In genomic region chr6:85295384-85296167, GRCm38 (mm10) we compare ENCODE assay signal across 9 mouse cellular contexts. TPM values are rescaled to one million over a fixed set of nuclear protein-coding genes. Genes with fewer than 3 reads are reported as not detected.
DNase-seq lines count a peak whose midpoint lies in the region; ATAC-seq and TF ChIP-seq lines count a peak whose summit lies in the region.
"Had no signal": no experiment of that assay in that cellular context is flagged by ENCODE, and none has a peak within 500 bp of the region (broad histone marks: within the 10 kb centered on the region; RNA-seq: fewer than 3 reads in every experiment).

No protein-coding gene starts in this region.

- TF ChIP-seq CTCF in cortical plate, adult 2 months (IDR thresholded peaks at IDR 0.05; ENCODE audit: extremely low read depth, insufficient read depth, low read length) = no peak

- DNase-seq in neural tube, embryonic 10.5 days (ENCODE audit: extremely low spot score, low spot score) = no peak
- DNase-seq in adrenal gland, adult 8-10 months = peak; percentile 42
- peak; percentile 89 for DNase-seq in kidney, postnatal 10 days
- peak; percentile 60 for DNase-seq in ovary, postnatal 36 days (ENCODE audit: low spot score)
- no peak for DNase-seq in urinary bladder, adult 2 months (ENCODE audit: low spot score)

- 0 out of 2 replicates have a peak, but pooled peaks have one; percentile 8 for ATAC-seq in neural tube, embryonic 13.5 days (ENCODE audit: low read depth)
- peak; percentile 39; the same call in 1 of the 2 replicates for ATAC-seq in heart, embryonic 15.5 days (replicated peaks; ENCODE audit: insufficient number of reproducible peaks, insufficient read depth, low FRiP score, low read depth)

- no peaks in the 10 kb centered on the region for H3K9me3 ChIP-seq in neural tube, embryonic 13.5 days
- no peaks in the 10 kb centered on the region for H3K9me3 ChIP-seq in heart, embryonic 15.5 days (replicated peaks)
- H3K9me3 ChIP-seq: limb, embryonic 15.5 days had no signal

- TF ChIP-seq POLR2A in cortical plate, adult 2 months (IDR thresholded peaks at IDR 0.05; ENCODE audit: extremely low read depth, insufficient read depth, low read length) = no peak

- H3K4me3 ChIP-seq in neural tube, embryonic 13.5 days = no peak overlapping the region
- H3K4me3 ChIP-seq in cortical plate, adult 2 months (ENCODE audit: insufficient read depth, low read length) = no peak overlapping the region
- no peak overlapping the region for H3K4me3 ChIP-seq in heart, embryonic 15.5 days
- H3K4me3 ChIP-seq: limb, embryonic 15.5 days had no signal

- H3K4me2 ChIP-seq in neural tube, embryonic 13.5 days = no peak overlapping the region
- no peak overlapping the region for H3K4me2 ChIP-seq in heart, embryonic 15.5 days
- H3K4me2 ChIP-seq: limb, embryonic 15.5 days had no signal

- no peak overlapping the region for H3K27ac ChIP-seq in neural tube, embryonic 13.5 days (replicated peaks)
- peak overlapping the region; percentile 32; the same call in 1 of the 2 replicates for H3K27ac ChIP-seq in cortical plate, adult 2 months (ENCODE audit: insufficient read depth, low read length)
- no peak overlapping the region for H3K27ac ChIP-seq in heart, embryonic 15.5 days
- H3K27ac ChIP-seq: limb, embryonic 15.5 days had no signal

- no peaks in the 10 kb centered on the region for H3K36me3 ChIP-seq in neural tube, embryonic 13.5 days
- H3K36me3 ChIP-seq in heart, embryonic 15.5 days = no peaks in the 10 kb centered on the region
- H3K36me3 ChIP-seq: limb, embryonic 15.5 days had no signal

- H3K9ac ChIP-seq in neural tube, embryonic 13.5 days = no peak overlapping the region
- no peak overlapping the region for H3K9ac ChIP-seq in heart, embryonic 15.5 days
- H3K9ac ChIP-seq: limb, embryonic 15.5 days had no signal

- WGBS in neural tube, embryonic 13.5 days = 67% methylated on average over 7 of the region's 7 CpGs
- 62% methylated on average over 7 of the region's 7 CpGs for WGBS in heart, embryonic 15.5 days

- no peaks in the 10 kb centered on the region for H3K27me3 ChIP-seq in neural tube, embryonic 13.5 days
- no peaks in the 10 kb centered on the region for H3K27me3 ChIP-seq in heart, embryonic 15.5 days
- H3K27me3 ChIP-seq: limb, embryonic 15.5 days had no signal

- peaks cover 26% of the 10 kb centered on the region for H3K4me1 ChIP-seq in neural tube, embryonic 13.5 days (replicated peaks)
- peaks cover 4% of the 10 kb centered on the region for H3K4me1 ChIP-seq in cortical plate, adult 2 months (ENCODE audit: control insufficient read depth, insufficient read depth, low read length)
- H3K4me1 ChIP-seq in heart, embryonic 15.5 days (replicated peaks) = peaks cover 9% of the 10 kb centered on the region

RNA-seq across cellular contexts. Expression of gene Sfxn5, which starts 37.6 kb away (rescaled TPM):
- polyA plus RNA-seq in neural tube, embryonic 13.5 days (2015; fragmentation: Nextera tagmentation; extraction: Ambion mirVana) = 11.8 and 15.8 TPM in 2 replicates
- total RNA-seq in adrenal gland, adult 8-10 months (2022) = 10 to 100 TPM; 16.2 to 27.2 (median 21.0) TPM
- 163 and 164 TPM in 2 replicates for polyA plus RNA-seq in cortical plate, adult 2 months (2012; rRNA removed)
- polyA plus RNA-seq in heart, embryonic 15.5 days (2015; fragmentation: Nextera tagmentation; extraction: Ambion mirVana) = 3.7 and 4.9 TPM in 2 replicates
- polyA plus RNA-seq in urinary bladder, adult 2 months (2012; rRNA removed) = 3.9 and 4.2 TPM in 2 replicates

Comparison
In these comparisons a context has a peak if more than half of its experiments do, and no peak if none do; other contexts are left out.
1. DNase-seq: peak in adrenal gland, adult 8-10 months (single experiment), kidney, postnatal 10 days (single experiment) and ovary, postnatal 36 days (single experiment); none in neural tube, embryonic 10.5 days (single experiment) and urinary bladder, adult 2 months (single experiment).